Mouse (Mus musculus) lung, postnatal 36 days (tissue): ENCODE measurements around the gene Clp1.

Source experiments
- DNase-seq: peaks from one replicate; pipeline ENCODE4 v3.0.0; 2022; ENCODE audit warnings: mixed read lengths

The Clp1 gene

DNA sequence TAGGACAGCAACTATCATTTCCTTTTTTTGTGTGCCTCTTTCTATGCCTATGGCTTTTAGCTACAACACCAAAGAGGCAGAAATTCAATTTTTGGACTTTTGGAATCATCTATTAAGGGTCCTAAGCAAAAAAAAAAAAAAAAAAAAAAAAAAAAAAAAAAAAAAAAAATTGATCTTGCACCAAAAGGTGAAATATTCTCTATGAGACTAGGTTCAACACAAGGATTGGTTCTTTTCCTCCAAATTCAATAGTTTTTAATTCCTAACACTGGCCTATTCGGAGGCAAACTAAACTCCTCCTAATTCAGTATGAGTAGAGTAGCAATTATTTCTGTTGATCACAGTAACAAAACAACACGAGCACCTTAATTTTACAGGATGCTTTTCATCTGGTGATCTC lies 15.3 kb downstream of the Clp1 start:
- DNase-seq: no peak

DNA sequence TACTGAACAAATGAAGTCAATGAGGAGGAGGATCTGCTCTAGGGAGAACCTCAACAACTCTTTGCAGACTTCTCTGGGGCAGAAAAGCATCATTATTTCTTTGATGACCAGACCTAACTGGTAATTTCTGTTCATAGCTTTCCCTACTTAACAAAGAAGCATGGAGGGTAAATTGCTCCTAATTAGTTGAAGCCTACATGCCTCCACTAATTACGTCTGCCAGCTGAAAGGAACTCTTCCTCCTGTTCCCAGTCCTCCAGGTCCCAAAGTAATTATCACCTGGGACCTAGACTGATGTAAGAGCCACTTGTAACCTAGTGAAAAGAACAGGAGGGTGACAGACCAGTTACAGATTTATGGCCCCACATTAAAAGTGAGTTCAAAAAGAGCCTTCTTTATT lies 19.6 kb downstream of the Clp1 start:
- no peak for DNase-seq

DNA sequence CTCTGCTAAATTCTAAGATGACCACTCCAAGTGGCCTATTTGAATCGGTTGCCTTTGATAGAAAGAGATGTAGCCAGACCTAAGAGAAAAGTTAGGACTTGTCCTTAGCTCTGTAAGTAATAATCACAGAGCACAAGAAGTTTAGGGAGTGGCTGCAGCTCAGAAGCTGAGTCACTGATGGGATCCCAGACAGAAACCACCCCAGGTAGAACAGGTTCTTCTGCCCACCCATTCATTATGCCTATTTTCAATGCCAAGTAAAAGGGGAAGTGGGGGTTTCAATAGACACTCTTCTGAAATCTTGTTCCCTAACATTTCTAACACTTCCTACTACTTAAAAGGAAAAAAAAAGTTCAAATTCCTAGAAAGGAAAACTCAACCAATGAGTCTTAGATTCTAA lies 21.9 kb downstream of the Clp1 start:
- DNase-seq: no peak

DNA sequence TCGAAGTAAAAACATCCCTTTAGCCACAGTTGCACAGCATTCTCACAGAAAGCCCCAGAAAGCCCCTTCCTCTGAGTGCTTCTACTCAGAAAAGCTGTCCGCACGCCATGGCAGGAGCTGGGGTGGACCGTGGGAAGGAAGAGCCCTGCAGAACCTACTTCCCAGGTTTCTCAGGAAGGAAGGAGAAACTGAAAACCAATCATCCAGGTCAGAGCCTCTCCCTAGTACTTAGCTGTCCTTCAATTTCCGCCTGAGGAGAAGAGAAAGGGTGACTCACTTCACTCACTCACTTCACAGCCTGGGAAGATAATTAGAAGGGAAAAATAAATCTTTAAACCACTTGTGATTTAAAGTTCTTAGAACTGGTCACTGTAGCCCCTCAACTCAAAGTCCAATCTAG lies 22.8 kb downstream of the Clp1 start:
- no peak for DNase-seq

DNA sequence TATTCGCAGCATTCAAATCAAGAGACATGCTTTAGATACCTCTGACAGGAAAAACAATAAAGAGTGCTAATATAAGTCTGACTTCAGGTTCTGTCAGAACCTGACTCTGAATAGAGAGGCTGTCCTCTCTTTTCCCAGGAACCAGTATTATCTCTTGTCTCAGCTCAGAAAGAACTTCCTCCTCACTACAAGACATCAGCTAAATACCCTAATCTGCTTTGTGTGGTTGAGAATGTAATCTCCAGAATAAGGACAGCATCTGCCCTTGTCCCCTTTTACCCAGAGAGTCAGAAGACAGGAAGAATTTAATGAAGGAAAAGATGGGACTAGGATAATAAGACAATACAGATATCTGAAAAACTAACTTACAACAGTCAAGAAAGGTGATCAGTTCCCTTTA lies 23.7 kb downstream of the Clp1 start:
- no peak for DNase-seq

DNA sequence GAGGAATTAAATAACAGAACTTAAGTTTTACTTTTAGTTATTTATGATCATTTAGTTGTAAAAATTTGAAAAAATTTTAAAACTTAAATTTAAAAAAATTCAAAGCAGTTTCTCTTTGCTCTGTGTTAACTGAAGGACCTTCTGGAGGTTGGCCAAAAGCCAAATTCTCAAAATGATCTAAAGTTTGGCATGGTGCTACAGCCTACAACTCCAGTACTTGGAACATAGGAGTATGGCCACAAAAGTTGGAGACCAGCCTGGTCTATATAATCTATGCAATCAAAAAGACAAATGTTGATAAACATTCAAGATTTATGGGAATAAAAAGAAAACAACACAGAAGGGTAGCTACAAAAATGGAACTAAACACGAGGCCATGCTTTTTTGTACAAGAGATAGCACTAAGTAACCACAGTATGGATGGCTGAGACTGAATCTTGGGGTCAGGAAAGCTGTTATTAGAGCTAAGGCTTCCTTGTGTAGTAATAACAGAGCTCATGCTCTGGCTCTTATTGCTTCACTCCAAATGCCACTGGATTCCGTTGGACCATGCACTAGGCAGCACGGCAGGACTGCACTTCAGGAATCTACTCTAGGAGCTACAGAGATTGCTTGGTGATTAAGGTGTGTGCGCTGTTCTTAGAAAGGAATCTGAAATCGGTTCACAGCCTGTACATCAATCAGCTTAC lies 32.0 kb downstream of the Clp1 start:
- no peak for DNase-seq

DNA sequence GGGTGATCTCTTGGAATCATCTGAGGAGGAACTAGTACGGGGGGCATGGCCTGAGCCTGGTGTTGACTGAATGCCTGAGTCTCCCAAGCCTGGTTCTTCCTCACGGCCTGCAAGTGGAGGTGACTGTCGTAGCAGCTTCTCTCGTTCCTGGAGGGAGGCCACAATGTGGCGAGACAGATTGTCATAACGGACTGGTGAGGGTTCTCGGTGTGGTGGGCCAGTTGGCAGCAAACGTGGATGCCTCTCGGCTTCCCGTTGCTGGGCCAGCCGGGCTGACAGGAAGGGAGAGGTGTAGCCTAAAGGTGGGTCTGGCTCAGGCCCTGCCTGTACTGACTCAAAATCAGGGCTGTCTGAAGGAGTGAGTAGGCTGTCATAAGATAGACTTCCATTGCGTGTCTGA lies 37.1 kb downstream of the Clp1 start:
- DNase-seq: no peak

DNA sequence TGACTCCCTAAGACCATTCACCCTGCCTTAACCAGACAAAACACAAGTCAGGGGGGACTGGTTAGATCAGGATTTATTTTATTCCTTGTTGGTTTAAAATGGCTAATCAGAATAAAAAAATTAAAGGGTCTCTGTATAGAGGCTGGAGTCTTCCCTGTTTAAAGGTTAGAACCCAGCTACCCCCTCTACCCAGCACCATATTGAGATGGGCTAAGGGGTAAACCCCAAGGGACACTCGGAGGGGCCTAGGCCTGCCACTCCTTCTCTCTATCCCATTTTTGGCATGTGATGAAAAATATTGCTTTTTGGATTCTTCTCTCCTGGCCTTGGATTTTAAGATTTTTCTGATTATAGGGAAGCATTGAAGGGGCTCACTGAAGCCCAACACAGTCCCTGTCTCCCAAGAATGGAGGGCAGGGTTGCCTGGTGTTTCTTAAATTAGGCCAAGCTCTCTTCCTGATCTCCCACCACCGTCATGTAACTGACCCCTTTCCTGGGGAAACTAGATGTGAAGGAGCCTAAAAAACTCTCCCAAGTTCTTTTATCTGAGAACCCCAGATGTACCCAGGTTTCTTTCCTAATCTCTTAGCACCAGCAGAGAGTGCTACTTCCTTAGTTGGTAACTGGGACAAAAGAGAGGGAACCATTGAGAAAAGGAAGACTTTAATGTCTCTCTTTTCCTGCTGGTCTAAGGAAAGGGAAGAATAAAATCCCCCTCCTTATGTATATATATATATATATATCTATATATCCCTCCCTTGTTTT lies 38.9 kb downstream of the Clp1 start:
- no peak for DNase-seq

DNA sequence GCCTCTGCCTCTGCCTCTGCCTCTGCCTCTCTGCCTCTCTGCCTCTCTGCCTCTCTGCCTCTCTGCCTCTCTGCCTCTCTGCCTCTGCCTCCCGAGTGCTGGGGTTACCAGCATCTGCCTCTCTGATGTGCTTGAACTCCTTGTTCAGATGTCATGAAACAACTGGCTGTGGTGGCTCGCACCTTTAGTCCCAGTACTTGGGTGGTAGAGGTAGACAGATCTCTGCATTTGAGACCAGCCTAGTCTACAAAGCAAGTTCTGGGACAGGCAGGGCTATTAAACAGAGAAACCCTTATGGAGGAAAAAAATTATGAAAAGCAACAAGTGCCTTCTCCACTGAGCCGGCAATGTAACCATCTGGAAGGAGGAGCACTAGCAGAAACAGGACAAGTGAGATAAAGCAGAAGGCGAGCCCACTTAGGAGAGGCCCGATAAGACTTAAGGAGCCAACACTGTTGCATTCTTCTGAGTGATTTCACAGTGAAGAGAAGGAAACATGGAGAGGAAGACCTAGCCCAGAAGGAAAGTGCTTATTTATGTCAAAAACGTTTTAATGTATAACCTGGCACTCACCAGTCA lies 44.5 kb downstream of the Clp1 start:
- DNase-seq: no peak

DNA sequence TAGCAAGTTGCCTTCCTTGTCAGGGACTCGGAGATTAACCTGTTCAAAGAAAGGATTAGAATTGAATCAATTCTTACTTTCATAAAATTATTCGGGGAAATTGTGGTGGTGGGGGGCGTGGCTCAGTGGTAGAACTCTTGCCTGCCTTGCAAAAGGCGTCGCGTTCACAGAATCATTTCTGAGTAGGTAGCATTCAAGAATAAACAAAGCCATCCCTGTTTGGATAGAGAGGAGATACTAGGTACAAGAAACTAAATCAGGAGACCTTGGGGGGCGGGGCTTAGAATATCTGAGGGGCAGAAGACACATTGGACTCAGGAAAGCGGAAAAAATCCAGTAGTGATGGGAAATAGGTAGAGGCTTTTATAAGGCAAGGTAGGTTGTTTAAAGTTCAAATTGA lies 48.1 kb downstream of the Clp1 start, which contains the start of gene Tmx2:
Gene Tmx2 (minus strand): TSS at position 125 of the 400 bp plus-strand sequence.
- DNase-seq: no peak

DNA sequence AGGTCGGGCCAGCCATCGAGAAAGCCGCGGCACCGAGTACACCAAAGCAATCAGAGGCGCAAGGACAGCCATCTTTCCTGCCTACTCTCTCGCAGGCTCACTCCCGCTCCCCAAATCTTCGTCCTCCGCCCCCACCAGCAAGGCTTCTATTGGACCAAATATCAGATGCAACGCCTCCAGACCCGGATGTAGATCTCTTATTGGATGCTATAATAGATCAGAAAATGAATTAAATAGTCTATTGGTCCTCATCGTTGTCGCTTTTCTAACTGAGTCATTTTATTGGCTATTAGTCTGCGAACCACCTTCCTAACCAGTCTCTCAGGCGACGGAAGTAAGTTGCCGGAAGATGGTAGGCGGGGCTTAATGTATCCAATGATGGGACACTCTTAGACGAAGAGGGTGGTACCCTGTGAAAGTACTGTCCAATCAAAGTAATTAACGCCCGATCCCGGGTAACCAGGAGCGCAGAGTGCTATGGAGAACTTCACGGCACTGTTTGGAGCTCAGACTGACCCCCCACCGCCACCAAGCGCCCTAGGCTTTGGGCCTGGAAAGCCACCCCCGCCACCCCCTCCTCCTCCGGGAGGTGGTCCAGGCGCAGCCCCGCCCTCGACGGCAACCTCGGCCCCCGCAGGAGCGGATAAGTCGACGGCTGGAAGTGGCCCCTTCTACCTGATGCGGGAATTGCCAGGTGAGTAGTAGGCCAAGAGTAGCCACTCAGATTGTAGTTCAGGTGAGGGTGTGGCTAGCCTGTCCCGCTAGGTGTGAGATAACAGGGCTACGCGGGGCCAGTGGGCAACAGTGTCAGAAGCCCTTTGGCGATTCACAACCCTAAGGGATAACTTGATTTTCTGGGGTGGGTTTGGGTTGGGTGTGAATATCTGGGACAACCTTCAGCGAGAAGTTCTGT lies 48.9 kb downstream of the Clp1 start, which contains the start of the genes Gm28635 and Med19:
Gene Gm28635 (minus strand): TSS at position 74 of the 913 bp plus-strand sequence.
Gene Med19 (plus strand): TSS at position 435 of the 913 bp plus-strand sequence.
- peak; percentile 99 for DNase-seq

DNA sequence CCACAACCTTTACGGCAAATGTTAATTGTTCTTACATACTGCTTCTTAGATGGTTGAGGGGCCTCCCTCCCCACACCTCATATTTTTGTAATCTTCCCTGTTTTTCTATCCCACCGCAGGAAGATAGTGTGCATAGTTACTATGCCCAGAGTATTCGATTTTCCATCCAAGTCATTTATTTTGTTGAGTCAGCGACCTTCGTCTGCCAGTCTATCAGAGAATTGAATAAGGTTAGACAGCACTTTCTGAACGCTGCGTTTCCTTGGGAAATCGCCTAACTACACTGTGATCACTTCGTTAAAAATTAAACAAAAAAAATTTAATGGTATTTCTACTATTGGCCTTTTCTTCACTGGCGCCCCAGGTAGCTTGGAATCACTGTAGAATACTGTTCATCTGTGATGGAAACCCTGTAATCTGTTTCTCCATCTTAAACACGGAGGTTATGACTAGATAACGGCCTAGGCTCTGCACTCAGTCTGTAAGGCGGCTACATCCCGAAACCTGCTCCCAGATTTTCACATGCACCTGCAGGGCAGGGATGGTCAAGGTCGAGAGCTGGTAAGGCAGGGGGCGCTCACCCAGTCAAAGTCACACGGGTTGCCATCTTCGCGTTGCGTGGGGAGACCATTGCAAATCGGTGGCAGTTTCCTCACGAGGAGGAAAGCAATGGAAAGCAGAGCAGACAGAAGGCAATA lies 49.7 kb downstream of the Clp1 start:
- DNase-seq: no peak
